Mouse (Mus musculus): ENCODE results near the gene Ndst4.

GRCm38 (mm10) chr3:125632233-125632632 is 228.4 kb downstream of the Ndst4 start:
- TF ChIP-seq CTCF (conservative IDR thresholded peaks at IDR 0.05; ENCODE audit: insufficient read depth, insufficient read length, low read depth, low read length) (no peak), POLR2A (IDR thresholded peaks at IDR 0.05; ENCODE audit: low read depth, low read length) (no peak)
